Mouse (Mus musculus) embryonic facial prominence, embryonic 14.5 days (tissue): ENCODE measurements around the gene Sh3bp2. TPM values are rescaled to one million over a fixed set of nuclear protein-coding genes. Genes with fewer than 3 reads are reported as not detected.

ENCODE experiments used
- ATAC-seq: fragments of 200-750 bp; cut with Nextera tagmentation; 2 replicates; pipeline ENCODE4 v1.8.0; 2017; ENCODE audit warnings: low read depth, moderate number of reproducible peaks, moderate TSS enrichment
- DNase-seq: peaks from one replicate; pipeline ENCODE4 v3.0.0-alpha.2; 2015; ENCODE audit warnings: low spot score
- H3K27ac ChIP-seq: fragments of 300-500 bp; sonication (generic); replicated peaks from 2 replicates; pipeline ENCODE4 v1.5.1; 2014; ENCODE audit warnings: low read depth, mild to moderate bottlenecking, low read length, moderate library complexity
- H3K27me3 ChIP-seq: fragments of 300-500 bp; sonication (generic); replicated peaks from 2 replicates; pipeline ENCODE4 v1.6.1; 2014; ENCODE audit warnings: low read length; ENCODE audit not compliant: control insufficient read depth, insufficient read depth
- H3K36me3 ChIP-seq: fragments of 300-500 bp; sonication (generic); 2 replicates; pipeline ENCODE4 v1.6.1; 2014; ENCODE audit warnings: low read length, mixed read lengths; ENCODE audit not compliant: control insufficient read depth, insufficient read depth
- H3K4me1 ChIP-seq: fragments of 300-500 bp; sonication (generic); 2 replicates; pipeline ENCODE4 v1.6.1; 2014; ENCODE audit warnings: antibody characterized with exemption, low read length; ENCODE audit not compliant: control insufficient read depth, insufficient read depth
- H3K4me2 ChIP-seq: fragments of 300-500 bp; sonication (generic); 2 replicates; pipeline ENCODE4 v1.6.1; 2014; ENCODE audit warnings: low read depth, mild to moderate bottlenecking, low read length, moderate library complexity, mixed read lengths
- H3K4me3 ChIP-seq: fragments of 300-500 bp; sonication (generic); 2 replicates; pipeline ENCODE4 v1.5.1; 2014; ENCODE audit warnings: low read depth, mild to moderate bottlenecking, low read length
- H3K9ac ChIP-seq: fragments of 300-500 bp; sonication (generic); 2 replicates; pipeline ENCODE4 v1.6.1; 2014; ENCODE audit warnings: low read depth, mild to moderate bottlenecking, low read length, moderate library complexity, mixed read lengths
- H3K9me3 ChIP-seq: fragments of 300-500 bp; sonication (generic); 2 replicates; pipeline ENCODE4 v1.6.1; 2016; ENCODE audit warnings: low read length; ENCODE audit not compliant: control insufficient read depth
- WGBS: fragments of 180-500 bp; shearing (Covaris S2); extraction: QIAGEN DNeasy Blood & Tissue Kit; methylation state at CpG from one replicate; pipeline ENCODE4 v1.1.7; 2014; 5-methylcytosine and 5-hydroxymethylcytosine counted together
- microRNA-seq: library from miRNA; unstranded; fragments of <30 nt; microRNA quantifications from one replicate; pipeline ENCODE4, GENCODE M21; 2016; ENCODE audit warnings: borderline number of aligned reads
- polyA plus RNA-seq: library from polyadenylated mRNA; unstranded; fragments of >200 nt; fragmentation: Nextera tagmentation; extraction: Ambion mirVana; gene quantifications from 2 replicates; pipeline ENCODE4 v1.2.1, GENCODE M21; 2014

Sh3bp2 gene
- polyA plus RNA-seq, 1 experiment from 2014 or later: 8.7 TPM

DNA sequence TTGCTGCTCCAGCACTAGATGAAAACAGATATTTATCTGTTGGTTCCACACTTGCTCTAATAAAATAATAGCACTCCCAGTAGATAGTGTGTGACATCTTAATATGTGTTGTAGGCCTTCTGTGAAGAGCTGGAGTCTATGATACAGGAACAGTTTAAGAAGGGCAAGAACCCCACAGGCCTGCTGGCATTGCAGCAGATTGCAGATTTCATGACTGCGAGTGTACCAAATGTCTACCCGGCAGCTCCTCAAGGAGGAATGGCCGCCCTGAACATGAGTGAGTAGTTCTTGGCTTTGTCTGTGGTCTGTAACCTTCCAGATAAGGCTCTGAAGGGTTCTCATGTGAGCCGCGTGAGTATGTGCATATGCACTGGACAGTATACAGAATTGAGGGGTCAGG, 78.9 kb downstream of the Sh3bp2 start:
- H3K9me3 ChIP-seq: no peaks in the 10 kb centered on the region
- no peak overlapping the region for H3K27ac ChIP-seq
- no peaks in the 10 kb centered on the region for H3K4me1 ChIP-seq
- H3K4me2 ChIP-seq: no peak overlapping the region
- WGBS: 94% methylated on average over 5 of the region's 5 CpGs
- H3K27me3 ChIP-seq: no peaks in the 10 kb centered on the region
- no peak for DNase-seq
- ATAC-seq: no peak
- H3K36me3 ChIP-seq: peaks cover 74% of the 10 kb centered on the region
- no peak overlapping the region for H3K4me3 ChIP-seq
- no peak overlapping the region for H3K9ac ChIP-seq

DNA sequence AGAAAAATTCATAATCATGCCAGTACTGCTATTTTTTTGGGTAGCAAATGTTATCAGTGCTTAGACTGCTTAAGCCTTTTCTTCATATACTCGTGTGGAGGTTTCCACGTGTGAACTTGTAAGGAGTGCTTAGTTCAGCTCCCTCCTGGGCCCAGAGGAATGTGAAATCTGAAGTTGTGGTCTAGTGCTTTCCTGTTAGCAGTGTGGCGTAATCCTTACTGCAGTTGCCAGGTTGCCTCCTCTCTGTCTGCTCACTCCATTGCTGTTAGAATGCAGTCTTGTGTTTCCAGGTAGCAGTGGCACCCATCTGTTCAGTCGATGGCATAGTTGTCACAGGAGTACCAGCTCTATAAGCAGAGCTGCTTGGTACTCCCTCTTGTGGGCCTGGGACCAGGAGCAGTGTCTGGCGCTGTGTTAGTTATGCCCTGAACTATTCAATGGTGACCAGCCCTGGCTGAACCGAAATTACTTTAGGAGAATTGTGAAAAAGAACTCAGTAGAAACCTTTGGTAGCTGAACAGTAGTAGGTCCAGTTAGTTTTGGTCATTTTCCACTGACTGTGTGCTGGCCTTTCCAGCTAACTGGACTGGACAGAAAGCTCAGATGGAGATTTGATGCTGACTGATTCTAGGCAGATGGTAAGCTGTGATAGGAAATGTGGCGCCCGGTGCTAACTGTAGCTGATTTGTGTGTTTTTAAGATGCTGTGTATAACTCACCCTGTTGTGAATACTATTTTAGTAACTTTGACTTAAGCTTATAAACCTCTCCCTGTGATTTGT, 81.7 kb downstream of the Sh3bp2 start:
- 84% methylated on average over 8 of the region's 8 CpGs for WGBS
- no peak overlapping the region for H3K27ac ChIP-seq
- DNase-seq: no peak
- no peak overlapping the region for H3K9ac ChIP-seq
- H3K4me1 ChIP-seq: no peaks in the 10 kb centered on the region
- no peaks in the 10 kb centered on the region for H3K27me3 ChIP-seq
- ATAC-seq: no peak
- H3K9me3 ChIP-seq: no peaks in the 10 kb centered on the region
- H3K4me3 ChIP-seq: no peak overlapping the region
- no peak overlapping the region for H3K4me2 ChIP-seq
- peaks cover 83% of the 10 kb centered on the region for H3K36me3 ChIP-seq

DNA sequence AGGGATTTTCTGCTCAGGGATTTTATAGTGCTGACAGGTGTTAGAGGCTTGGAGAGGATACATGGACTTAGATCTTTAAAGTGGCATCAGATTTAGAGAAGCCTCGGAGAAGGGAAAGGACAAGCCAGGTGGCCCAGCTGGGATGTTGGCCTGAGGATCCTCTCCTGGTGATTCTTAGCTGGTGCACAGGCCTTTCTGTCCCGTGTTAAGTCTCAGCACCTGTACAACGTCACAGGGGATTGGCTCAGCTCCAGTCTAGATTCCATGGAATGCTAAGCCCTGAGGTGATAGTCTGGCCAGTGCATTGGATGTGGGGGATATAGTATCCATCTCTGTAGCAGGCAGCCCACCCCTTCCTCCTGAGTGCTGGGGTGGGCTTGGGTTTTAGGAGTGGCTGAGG, 82.6 kb downstream of the Sh3bp2 start:
- Histone ChIP-seq H3K4me1 (no peaks in the 10 kb centered on the region), H3K27ac (no peak overlapping the region), H3K4me2 (no peak overlapping the region), H3K4me3 (no peak overlapping the region), H3K9ac (no peak overlapping the region), H3K27me3 (no peaks in the 10 kb centered on the region), H3K9me3 (no peaks in the 10 kb centered on the region), H3K36me3 (peaks cover 82% of the 10 kb centered on the region)
- no peak for DNase-seq
- 48% methylated on average over 3 of the region's 3 CpGs for WGBS
- no peak for ATAC-seq

DNA sequence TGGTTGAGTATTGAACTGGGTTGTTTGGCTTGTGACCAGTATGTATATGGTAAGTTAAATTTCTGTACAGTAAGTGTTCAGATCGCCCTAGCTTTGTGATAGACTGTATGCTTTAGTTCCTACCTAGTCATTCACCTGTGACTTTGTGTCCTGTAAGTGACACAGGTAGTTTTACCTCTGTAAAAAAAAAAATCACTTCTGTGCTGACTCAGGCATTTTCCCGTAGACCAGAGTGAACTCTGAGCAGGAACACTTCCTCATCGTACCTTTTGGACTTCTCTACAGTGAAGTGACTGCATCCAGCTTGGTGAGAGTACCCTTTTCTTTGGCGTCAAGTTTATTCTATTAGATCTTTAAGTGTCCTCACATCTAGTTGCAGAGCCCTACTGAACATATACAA, 84.3 kb downstream of the Sh3bp2 start:
- Histone ChIP-seq H3K27me3 (no peaks in the 10 kb centered on the region), H3K4me3 (no peak overlapping the region), H3K27ac (no peak overlapping the region), H3K9ac (no peak overlapping the region), H3K4me1 (no peaks in the 10 kb centered on the region), H3K4me2 (no peak overlapping the region), H3K9me3 (no peaks in the 10 kb centered on the region), H3K36me3 (peaks cover 90% of the 10 kb centered on the region)
- 91% methylated on average over 4 of the region's 4 CpGs for WGBS
- ATAC-seq (no peak), DNase-seq (no peak)

Small RNA genes lying within 50 kb of the gene (microRNA-seq; reads per million reads assigned to microRNA genes)
- gene Mir7036b: 0.50 reads per million

Other genes starting within 250 kb of the Sh3bp2 start
- gene Zfyve28, start 237.4 kb upstream of the Sh3bp2 start, polyA plus RNA-seq: 1.2 and 1.7 TPM in 2 replicates
- 0.18 and 0.21 TPM in 2 replicates for gene Cfap99, start 237.2 kb upstream of the Sh3bp2 start, polyA plus RNA-seq
- 147 and 162 TPM in 2 replicates for gene Rnf4, start 189.5 kb upstream of the Sh3bp2 start, polyA plus RNA-seq
- gene Fam193a, start 155.9 kb upstream of the Sh3bp2 start, polyA plus RNA-seq: 15.2 and 15.7 TPM in 2 replicates
- 14.8 and 16.0 TPM in 2 replicates for gene Tnip2, start 11.8 kb upstream of the Sh3bp2 start, polyA plus RNA-seq
- 190 and 214 TPM in 2 replicates for gene Add1, start 47.8 kb downstream of the Sh3bp2 start, polyA plus RNA-seq
- gene Mfsd10, start 111.4 kb downstream of the Sh3bp2 start, polyA plus RNA-seq: 117 and 124 TPM in 2 replicates
- 22.7 and 24.6 TPM in 2 replicates for gene Nop14, start 134.3 kb downstream of the Sh3bp2 start, polyA plus RNA-seq
- 2.2 and 2.3 TPM in 2 replicates for gene Grk4, start 134.5 kb downstream of the Sh3bp2 start, polyA plus RNA-seq
- 13.1 and 13.7 TPM in 2 replicates for gene Htt, start 235.9 kb downstream of the Sh3bp2 start, polyA plus RNA-seq